Mouse (Mus musculus): Measurements from ENCODE around the gene Vezt.

Vezt gene

GRCm38 (mm10) chr10:94037596-94037995 is 2.0 kb upstream of the Vezt start:
- no peak for DNase-seq (ENCODE audit: low spot score in 2 of 2)

DNA sequence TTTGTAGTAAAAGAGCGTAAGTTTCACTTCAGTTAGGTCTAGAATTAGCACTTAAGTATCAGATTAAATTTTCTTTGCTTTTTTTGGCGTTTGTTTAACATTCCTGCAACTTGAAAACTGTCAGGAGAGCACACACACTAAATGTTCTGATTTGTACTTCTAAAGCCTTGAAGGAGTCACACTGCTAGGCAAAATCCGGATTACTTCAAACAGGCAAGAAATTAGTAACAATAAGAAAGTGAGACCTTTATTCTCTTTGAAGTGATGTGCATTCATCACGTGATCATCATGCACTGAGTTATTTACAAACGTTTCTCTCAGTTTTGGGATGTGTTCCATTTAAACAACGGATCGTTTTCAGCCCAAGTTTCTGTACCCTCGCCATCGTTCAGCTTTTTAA is 1.6 kb upstream of the Vezt start:
- no peak for DNase-seq (ENCODE audit: low spot score in 2 of 2)

GRCm38 (mm10) chr10:94036375-94036758 is 750 bp upstream of the Vezt start:
- peak in 1 of 2 experiments; percentile 49 for DNase-seq (ENCODE audit: low spot score in 2 of 2)

GRCm38 (mm10) chr10:94034876-94035657 is 550 bp downstream of the Vezt start:
- peak; percentile 63 to 69 for DNase-seq (ENCODE audit: low spot score in 2 of 2)

DNA sequence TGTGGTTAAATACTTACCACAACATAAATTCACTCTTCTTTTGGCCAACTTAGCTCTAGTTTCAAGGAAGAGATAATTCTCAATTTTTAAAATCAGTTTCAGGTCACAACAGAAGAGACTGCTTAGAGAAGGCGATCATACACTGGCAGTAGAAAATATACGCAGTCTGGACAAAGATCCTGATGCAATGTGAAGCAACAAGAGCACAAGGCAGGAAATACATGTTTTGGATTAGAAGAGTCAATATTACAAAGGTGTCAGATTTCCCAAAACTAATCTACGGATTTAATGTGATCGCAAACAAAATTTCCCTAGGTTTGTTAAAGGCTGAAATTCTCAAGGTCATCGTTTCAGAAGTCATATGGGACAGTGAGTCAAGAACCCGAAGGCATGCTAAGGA is 4.5 kb downstream of the Vezt start:
- DNase-seq (ENCODE audit: low spot score in 2 of 2): no peak

DNA sequence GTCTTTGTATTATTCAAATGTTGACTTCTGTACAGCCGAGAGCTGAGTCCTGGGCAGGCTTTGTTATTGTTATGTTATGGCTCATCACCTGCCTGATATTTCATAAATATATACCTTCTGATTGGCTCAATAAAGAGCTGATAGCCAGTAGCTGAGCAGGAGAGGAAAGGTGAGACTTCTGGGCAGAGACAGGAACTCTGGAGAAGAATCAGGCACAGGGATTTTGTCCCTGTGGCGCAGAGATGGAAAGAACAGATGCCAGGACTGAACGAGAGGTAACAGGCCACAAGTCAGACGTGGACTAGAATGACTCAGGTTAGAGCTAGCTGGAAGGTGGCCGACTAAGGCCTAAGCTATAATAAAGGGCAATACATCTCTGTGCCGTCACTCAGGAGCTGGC is 7.1 kb downstream of the Vezt start:
- no peak for DNase-seq (ENCODE audit: low spot score in 2 of 2)

DNA sequence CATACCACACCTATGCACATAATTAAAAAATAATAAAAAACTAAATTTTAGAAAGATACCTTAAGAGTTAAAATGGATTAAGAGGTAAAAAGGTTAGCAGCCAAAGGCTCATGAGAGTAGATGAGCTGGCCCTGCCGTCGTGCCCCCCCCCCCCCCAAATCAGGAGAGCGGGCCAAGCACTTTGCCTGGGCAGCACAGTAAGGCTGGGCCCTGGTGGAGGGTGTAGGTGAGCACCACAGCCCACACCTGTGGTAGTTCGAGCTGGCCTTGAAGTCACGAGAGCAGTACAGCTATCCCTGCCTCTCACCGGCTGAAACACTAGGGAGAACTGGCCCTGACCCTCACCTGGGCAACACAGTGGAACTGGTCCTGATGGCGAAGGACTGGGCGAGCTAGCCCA is 10.5 kb downstream of the Vezt start:
- no peak for DNase-seq (ENCODE audit: low spot score in 2 of 2)

GRCm38 (mm10) chr10:94021059-94021458 is 14.6 kb downstream of the Vezt start:
- no peak for DNase-seq (ENCODE audit: low spot score in 2 of 2)

DNA sequence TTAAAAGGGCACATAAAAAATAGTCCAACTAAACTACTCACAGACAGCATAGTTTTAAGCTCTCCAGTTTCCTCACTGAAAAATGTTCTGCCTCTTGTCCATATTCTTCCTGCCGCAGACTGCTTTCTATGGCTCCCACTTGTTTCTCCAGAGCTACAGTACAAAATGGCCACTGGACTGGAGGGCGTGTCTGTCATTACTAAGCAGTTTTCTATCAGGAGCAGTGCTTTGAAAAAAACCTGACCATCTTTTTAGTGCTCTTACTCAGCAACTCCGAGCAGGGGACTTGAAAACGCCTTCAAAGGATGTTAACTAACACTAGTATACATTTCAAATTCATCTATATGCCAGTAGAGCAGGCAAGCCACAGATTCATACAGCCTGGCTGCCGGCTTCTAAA is 15.0 kb downstream of the Vezt start:
- no peak for DNase-seq (ENCODE audit: low spot score in 2 of 2)

DNA sequence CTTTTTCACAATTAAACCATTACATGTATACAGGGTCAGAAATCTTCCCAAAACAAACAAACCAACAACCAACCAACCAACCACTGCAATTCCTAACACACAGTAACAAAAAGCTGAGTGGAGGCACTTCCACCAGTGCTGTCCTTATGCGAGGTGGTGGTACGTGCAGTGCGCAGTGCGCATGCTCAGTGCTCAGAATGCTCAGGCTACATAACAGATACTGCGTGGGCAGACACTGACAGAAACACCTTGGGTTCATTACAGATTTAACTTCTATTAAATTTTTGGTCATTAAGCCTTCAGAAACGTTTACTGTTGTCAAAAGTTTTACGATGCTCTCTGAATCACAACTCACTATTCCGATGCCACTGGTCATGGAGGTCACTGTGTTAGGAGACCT is 18.2 kb downstream of the Vezt start:
- DNase-seq (ENCODE audit: low spot score in 2 of 2): no peak

- no peak for DNase-seq (ENCODE audit: low spot score in 2 of 2)
These were observed 21.4 kb downstream of the Vezt start for GRCm38 (mm10) chr10:94014200-94014599.

DNA sequence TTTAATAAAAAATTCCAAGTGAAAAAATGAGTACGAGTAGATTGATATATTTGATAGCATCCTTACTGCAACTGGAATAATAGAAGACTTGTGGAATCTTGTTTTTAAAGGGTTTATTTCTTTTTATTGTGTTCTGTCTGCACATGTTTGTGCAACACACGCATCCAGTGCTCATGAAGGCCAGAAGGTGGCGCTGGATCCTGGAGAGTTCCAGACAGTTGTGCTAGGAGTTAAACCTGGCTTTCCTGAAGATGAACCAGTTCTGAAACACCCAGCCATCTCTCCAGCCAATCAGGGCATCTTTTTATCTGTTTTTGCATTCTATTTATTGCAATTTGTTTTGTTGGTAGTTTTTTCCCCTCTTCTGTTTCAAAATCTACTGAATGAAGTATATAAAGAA is 22.4 kb downstream of the Vezt start:
- DNase-seq (ENCODE audit: low spot score in 2 of 2): peak; percentile 62 to 76

- no peak for DNase-seq (ENCODE audit: low spot score in 2 of 2)
These were observed 24.6 kb downstream of the Vezt start for GRCm38 (mm10) chr10:94011024-94011423.

DNA sequence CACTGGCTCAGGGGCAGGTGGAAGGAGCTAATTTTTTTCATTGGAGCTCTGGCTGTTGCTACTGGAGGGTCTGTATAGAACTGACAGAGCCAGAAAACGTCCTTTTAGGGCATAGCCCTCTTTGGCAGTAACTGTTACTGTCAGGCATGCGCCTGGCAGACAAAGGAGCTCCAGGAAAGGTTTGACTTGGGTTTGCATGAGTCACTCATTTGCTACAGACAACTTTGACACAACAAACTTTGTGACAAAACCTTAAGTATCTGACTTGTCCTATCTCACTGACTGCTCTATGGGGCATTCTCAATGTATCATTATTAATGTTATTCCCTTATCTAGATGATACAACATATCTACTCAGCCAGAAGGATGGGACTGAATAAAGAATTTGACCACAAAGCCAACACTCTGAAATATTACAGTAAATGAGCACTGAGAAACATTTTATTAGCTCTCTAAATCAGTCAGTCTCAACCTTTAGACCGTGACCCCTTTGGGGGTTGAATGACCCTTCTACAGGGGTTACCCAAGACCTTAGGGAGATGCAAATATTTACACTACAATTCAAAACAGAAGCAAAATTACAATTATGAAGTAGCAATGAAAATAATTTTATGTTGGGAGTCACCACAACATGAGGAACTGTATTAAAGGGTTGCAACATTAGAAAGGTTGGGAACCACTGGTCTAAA is 25.5 kb downstream of the Vezt start:
- DNase-seq (ENCODE audit: low spot score in 2 of 2): no peak

- DNase-seq (ENCODE audit: low spot score in 2 of 2): no peak
These were observed 27.3 kb downstream of the Vezt start for GRCm38 (mm10) chr10:94008356-94008755.

DNA sequence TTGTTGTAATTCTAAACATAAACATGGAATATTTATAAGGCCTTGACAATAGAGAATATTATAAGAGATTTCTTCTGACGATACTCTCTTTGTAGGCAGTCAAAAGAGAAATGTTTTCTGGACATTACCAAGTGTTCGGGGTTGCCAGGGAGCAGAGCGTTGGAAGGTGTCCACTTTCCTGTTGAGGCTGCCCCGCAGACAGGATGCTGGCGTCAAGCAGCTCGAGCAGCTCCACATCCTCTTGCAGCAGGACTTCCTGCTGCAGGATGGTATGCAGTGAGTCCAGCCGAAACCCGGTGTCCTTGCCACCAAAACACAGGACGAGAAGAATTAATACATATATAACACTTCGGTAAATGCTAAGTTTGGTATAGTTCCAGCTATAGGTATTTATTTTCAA is 35.4 kb downstream of the Vezt start:
- no peak for DNase-seq (ENCODE audit: low spot score in 2 of 2)

DNA sequence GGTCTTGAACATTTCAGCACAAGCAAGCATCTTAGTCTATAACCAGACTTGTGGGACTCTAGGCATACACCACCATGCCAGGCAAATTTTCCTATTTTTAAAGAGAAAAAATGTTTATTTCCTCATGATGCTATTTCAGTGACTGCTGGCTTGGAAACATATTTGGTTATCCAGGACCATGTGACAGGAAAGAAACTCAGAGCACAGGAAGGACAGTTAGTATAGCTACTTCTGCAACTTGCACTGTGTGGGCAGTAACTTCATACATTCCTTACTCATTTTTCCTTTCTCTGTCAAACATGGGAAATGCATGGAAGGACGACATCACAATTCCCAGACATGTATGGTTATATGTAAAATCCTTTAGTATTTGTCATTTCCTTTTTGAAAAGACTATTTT is 36.3 kb downstream of the Vezt start:
- no peak for DNase-seq (ENCODE audit: low spot score in 2 of 2)

GRCm38 (mm10) chr10:93995100-93995499 is 40.5 kb downstream of the Vezt start:
- DNase-seq (ENCODE audit: low spot score in 2 of 2): no peak

DNA sequence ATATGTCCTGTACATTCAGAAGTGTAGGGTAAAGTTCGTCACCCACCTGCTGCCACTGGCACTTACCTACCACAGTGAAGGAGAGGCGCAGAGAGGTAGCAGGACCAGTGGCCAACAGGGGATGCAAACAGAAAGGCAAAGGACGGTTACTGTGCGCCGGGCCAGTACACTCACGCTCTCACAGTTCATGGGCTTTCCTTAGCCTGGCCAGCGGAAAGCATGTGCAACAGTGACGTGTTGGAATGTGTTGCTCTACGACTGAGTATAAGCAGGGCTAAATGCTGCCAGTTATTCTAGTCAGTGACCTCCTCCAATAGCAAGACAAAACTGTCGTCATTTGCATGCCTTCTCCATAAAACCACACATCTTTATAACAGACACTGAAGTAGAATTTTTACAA is 41.5 kb downstream of the Vezt start:
- no peak for DNase-seq (ENCODE audit: low spot score in 2 of 2)

GRCm38 (mm10) chr10:93985357-93985756 is 50.3 kb downstream of the Vezt start:
- DNase-seq (ENCODE audit: low spot score in 2 of 2): no peak

DNA sequence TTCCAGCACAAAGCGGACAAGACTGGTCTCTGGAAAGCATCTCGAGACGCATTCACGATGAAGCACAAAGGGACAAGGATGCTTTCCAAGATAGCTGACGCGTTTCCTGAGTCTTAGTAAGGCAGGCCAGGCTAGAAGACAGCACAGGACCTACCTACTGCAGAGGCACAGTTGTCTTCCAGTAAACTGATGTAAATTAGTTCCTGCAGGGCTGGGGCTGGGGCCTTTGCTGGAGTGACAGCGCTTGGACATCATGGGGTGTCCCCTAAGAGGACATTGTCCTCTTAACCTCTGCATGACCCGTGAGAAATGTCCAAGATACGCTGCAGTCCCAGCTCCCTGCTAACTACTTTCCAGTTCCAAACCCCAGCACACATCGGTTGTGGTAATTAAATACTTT is 66.3 kb downstream of the Vezt start:
- DNase-seq (ENCODE audit: low spot score in 2 of 2): no peak

GRCm38 (mm10) chr10:93967486-93967885 is 68.1 kb downstream of the Vezt start:
- no peak for DNase-seq (ENCODE audit: low spot score in 2 of 2)

DNA sequence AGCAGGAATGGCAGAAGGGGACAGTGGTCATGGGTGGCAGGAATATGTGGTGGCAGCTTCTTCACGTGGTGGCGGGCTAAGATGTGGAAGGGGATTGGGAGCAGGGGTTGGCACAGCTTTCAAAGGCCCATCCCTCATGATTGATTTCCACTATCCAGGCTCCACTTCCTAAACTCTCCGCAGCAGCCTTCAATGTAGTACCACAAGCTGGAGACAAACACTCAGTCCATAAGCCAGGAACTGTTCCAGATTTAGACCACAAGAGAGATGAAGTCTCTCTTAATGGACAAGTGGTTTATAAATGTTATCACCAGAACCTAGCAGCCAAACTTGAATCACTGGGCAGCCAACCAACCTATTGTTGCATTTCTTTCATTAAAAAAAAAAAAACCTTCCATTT is 81.6 kb downstream of the Vezt start:
- no peak for DNase-seq (ENCODE audit: low spot score in 2 of 2)

- no peak for DNase-seq (ENCODE audit: low spot score in 2 of 2)
These were observed 82.1 kb downstream of the Vezt start for GRCm38 (mm10) chr10:93953504-93953903.

All from right cerebral cortex, postnatal 10 days (tissue).